Mouse (Mus musculus) embryonic facial prominence, embryonic 11.5 days (tissue): ENCODE measurements around the gene Mknk1. TPM values are rescaled to one million over a fixed set of nuclear protein-coding genes. Genes with fewer than 3 reads are reported as not detected.

ENCODE experiments used
- ATAC-seq: fragments of 200-750 bp; cut with Nextera tagmentation; replicated peaks from 2 replicates; pipeline ENCODE4 v1.8.0; 2017; ENCODE audit warnings: low read depth; ENCODE audit not compliant: insufficient number of reproducible peaks, low FRiP score, low TSS enrichment
- DNase-seq: peaks from one replicate; pipeline ENCODE4 v3.0.0-alpha.2; 2015; ENCODE audit warnings: low spot score
- H3K27ac ChIP-seq: fragments of 300-500 bp; sonication (generic); replicated peaks from 2 replicates; pipeline ENCODE4 v1.5.1; 2014; ENCODE audit warnings: mild to moderate bottlenecking, low read depth, low read length, control low read depth
- H3K27me3 ChIP-seq: fragments of 300-500 bp; sonication (generic); 2 replicates; pipeline ENCODE4 v1.6.1; 2014; ENCODE audit warnings: mild to moderate bottlenecking, low read length, moderate library complexity, mixed read lengths; ENCODE audit not compliant: control insufficient read depth, insufficient read depth
- H3K36me3 ChIP-seq: fragments of 300-500 bp; sonication (generic); replicated peaks from 2 replicates; pipeline ENCODE4 v1.6.1; 2014; ENCODE audit warnings: low read depth, mild to moderate bottlenecking, low read length, moderate library complexity, mixed read lengths; ENCODE audit not compliant: control insufficient read depth, insufficient read depth
- H3K4me1 ChIP-seq: fragments of 300-500 bp; sonication (generic); 2 replicates; pipeline ENCODE4 v1.6.1; 2014; ENCODE audit warnings: low read length, mixed read lengths; ENCODE audit not compliant: control insufficient read depth, insufficient read depth
- H3K4me2 ChIP-seq: fragments of 300-500 bp; sonication (generic); 2 replicates; pipeline ENCODE4 v1.6.1; 2014; ENCODE audit warnings: low read depth, mild to moderate bottlenecking, control low read depth, low read length, moderate library complexity
- H3K4me3 ChIP-seq: fragments of 300-500 bp; sonication (generic); 2 replicates; pipeline ENCODE4 v1.5.1; 2014; ENCODE audit warnings: low read depth, low read length, control low read depth
- H3K9ac ChIP-seq: fragments of 300-500 bp; sonication (generic); replicated peaks from 2 replicates; pipeline ENCODE4 v1.6.1; 2014; ENCODE audit warnings: mild to moderate bottlenecking, control low read depth, low read length
- H3K9me3 ChIP-seq: fragments of 300-500 bp; sonication (generic); replicated peaks from 2 replicates; pipeline ENCODE4 v1.6.1; 2016; ENCODE audit warnings: mild to moderate bottlenecking, low read length, inconsistent platforms, mixed read lengths; ENCODE audit not compliant: control insufficient read depth
- WGBS: fragments of 180-500 bp; shearing (Covaris S2); extraction: QIAGEN DNeasy Blood & Tissue Kit; methylation state at CpG from one replicate; pipeline ENCODE4 v1.1.7; 2014; 5-methylcytosine and 5-hydroxymethylcytosine counted together
- polyA plus RNA-seq: library from polyadenylated mRNA; unstranded; fragments of >200 nt; fragmentation: Nextera tagmentation; extraction: Ambion mirVana; gene quantifications from 2 replicates; pipeline ENCODE4 v1.2.1, GENCODE M21; 2014

Mknk1 gene
- polyA plus RNA-seq, 1 experiment from 2014 or later: 17.5 TPM

- whole genome bisulfite sequencing: 80% methylated on average over 5 of the region's 5 CpGs
- DNase-seq (no peak), ATAC-seq (no peak)
- Histone ChIP-seq H3K9me3 (no peaks in the 10 kb centered on the region), H3K4me1 (no peaks in the 10 kb centered on the region), H3K27me3 (peaks cover 3% of the 10 kb centered on the region; the same call in 1 of the 2 replicates), H3K4me3 (no peak overlapping the region), H3K4me2 (no peak overlapping the region), H3K27ac (no peak overlapping the region), H3K36me3 (no peaks in the 10 kb centered on the region), H3K9ac (no peak overlapping the region)
Measured at GRCm38 (mm10) chr4:115830491-115830890, 8.5 kb upstream of the Mknk1 start.

GRCm38 (mm10) chr4:115831221-115831620, 7.8 kb upstream of the Mknk1 start:
- H3K9me3 ChIP-seq: no peaks in the 10 kb centered on the region
- DNase-seq (no peak), ATAC-seq (no peak)
- 94% methylated on average over 22 of the region's 22 CpGs for whole genome bisulfite sequencing
- no peaks in the 10 kb centered on the region for H3K36me3 ChIP-seq
- H3K4me1 ChIP-seq: no peaks in the 10 kb centered on the region
- H3K27me3 ChIP-seq: peaks cover 3% of the 10 kb centered on the region; the same call in 1 of the 2 replicates
- no peak overlapping the region for H3K4me2 ChIP-seq
- no peak overlapping the region for H3K27ac ChIP-seq
- H3K9ac ChIP-seq: no peak overlapping the region
- no peak overlapping the region for H3K4me3 ChIP-seq

- WGBS: 62% methylated on average over 2 of the region's 2 CpGs
- no peak overlapping the region for H3K4me2 ChIP-seq
- no peak overlapping the region for H3K9ac ChIP-seq
- H3K27ac ChIP-seq: no peak overlapping the region
- peaks cover 3% of the 10 kb centered on the region; the same call in 1 of the 2 replicates for H3K27me3 ChIP-seq
- H3K9me3 ChIP-seq: no peaks in the 10 kb centered on the region
- no peak for DNase-seq
- ATAC-seq: no peak
- H3K4me3 ChIP-seq: no peak overlapping the region
- no peaks in the 10 kb centered on the region for H3K36me3 ChIP-seq
- no peaks in the 10 kb centered on the region for H3K4me1 ChIP-seq
Measured at GRCm38 (mm10) chr4:115832040-115832439, 7.0 kb upstream of the Mknk1 start.

GRCm38 (mm10) chr4:115835576-115835975, 3.4 kb upstream of the Mknk1 start:
- Histone ChIP-seq H3K4me1 (no peaks in the 10 kb centered on the region), H3K9me3 (no peaks in the 10 kb centered on the region), H3K4me3 (no peak overlapping the region), H3K9ac (no peak overlapping the region), H3K27me3 (no peaks in the 10 kb centered on the region), H3K36me3 (no peaks in the 10 kb centered on the region), H3K4me2 (no peak overlapping the region), H3K27ac (no peak overlapping the region)
- ATAC-seq: no peak
- whole genome bisulfite sequencing: 66% methylated on average over 2 of the region's 2 CpGs
- DNase-seq: no peak

GRCm38 (mm10) chr4:115838196-115838595, 802 bp upstream of the Mknk1 start:
- H3K27ac ChIP-seq: no peak overlapping the region
- no peaks in the 10 kb centered on the region for H3K4me1 ChIP-seq
- H3K9ac ChIP-seq: no peak overlapping the region
- no peak for ATAC-seq
- H3K4me2 ChIP-seq: no peak overlapping the region
- no peak overlapping the region for H3K4me3 ChIP-seq
- WGBS: 79% methylated on average over 4 of the region's 4 CpGs
- H3K36me3 ChIP-seq: no peaks in the 10 kb centered on the region
- H3K27me3 ChIP-seq: no peaks in the 10 kb centered on the region
- no peak for DNase-seq
- no peaks in the 10 kb centered on the region for H3K9me3 ChIP-seq

- Histone ChIP-seq H3K36me3 (no peaks in the 10 kb centered on the region), H3K4me2 (no peak overlapping the region), H3K27ac (no peak overlapping the region), H3K27me3 (no peaks in the 10 kb centered on the region), H3K9me3 (no peaks in the 10 kb centered on the region), H3K4me3 (no peak overlapping the region; the same call in 1 of the 2 replicates), H3K4me1 (no peaks in the 10 kb centered on the region), H3K9ac (no peak overlapping the region)
- ATAC-seq (no peak), DNase-seq (peak; percentile 28)
- 48% methylated on average over 4 of the region's 4 CpGs for WGBS
Measured at GRCm38 (mm10) chr4:115839956-115840355, 958 bp downstream of the Mknk1 start.

- Histone ChIP-seq H3K27ac (no peak overlapping the region), H3K9me3 (no peaks in the 10 kb centered on the region), H3K27me3 (no peaks in the 10 kb centered on the region), H3K4me1 (no peaks in the 10 kb centered on the region), H3K4me2 (no peak overlapping the region), H3K4me3 (no peak overlapping the region), H3K36me3 (no peaks in the 10 kb centered on the region), H3K9ac (no peak overlapping the region)
- 91% methylated on average over 4 of the region's 4 CpGs for WGBS
- ATAC-seq: no peak
- DNase-seq: no peak
Measured at GRCm38 (mm10) chr4:115840842-115841241, 1.8 kb downstream of the Mknk1 start.

- WGBS: 43% methylated on average over 2 of the region's 2 CpGs
- ATAC-seq: no peak
Measured at GRCm38 (mm10) chr4:115846656-115847055, 7.7 kb downstream of the Mknk1 start.

More at GRCm38 (mm10) chr4:115846656-115847055, 7.7 kb downstream of the Mknk1 start:
- H3K4me2 ChIP-seq: no peak overlapping the region
- H3K9ac ChIP-seq: no peak overlapping the region
- H3K27ac ChIP-seq: no peak overlapping the region
- H3K9me3 ChIP-seq: no peaks in the 10 kb centered on the region
- no peaks in the 10 kb centered on the region for H3K36me3 ChIP-seq
- no peaks in the 10 kb centered on the region for H3K4me1 ChIP-seq
- DNase-seq: peak; percentile 25
- H3K4me3 ChIP-seq: no peak overlapping the region
- H3K27me3 ChIP-seq: no peaks in the 10 kb centered on the region
